Mouse (Mus musculus): ENCODE results near the gene Cntnap4. TPM values are rescaled to one million over a fixed set of nuclear protein-coding genes. Genes with fewer than 3 reads are reported as not detected.

Cntnap4 gene
- total RNA-seq (2021) = 10 to 100 TPM; 21.4 to 21.9 TPM
- long read RNA-seq, full-length matches to known transcripts = 11 of 15 reads
- long read RNA-seq, partial matches to known transcripts = 1 of 15 reads
- long read RNA-seq, other reads (novel, unspliced or antisense) = 3 of 15 reads

GRCm38 (mm10) chr8:112569471-112570141 lies at the start of gene Cntnap4:
TSS of gene Cntnap4 (plus strand) at chr8:112570043.
- peak; percentile 33 to 45 for DNase-seq (ENCODE audit: low spot score in 2 of 2)

DNA sequence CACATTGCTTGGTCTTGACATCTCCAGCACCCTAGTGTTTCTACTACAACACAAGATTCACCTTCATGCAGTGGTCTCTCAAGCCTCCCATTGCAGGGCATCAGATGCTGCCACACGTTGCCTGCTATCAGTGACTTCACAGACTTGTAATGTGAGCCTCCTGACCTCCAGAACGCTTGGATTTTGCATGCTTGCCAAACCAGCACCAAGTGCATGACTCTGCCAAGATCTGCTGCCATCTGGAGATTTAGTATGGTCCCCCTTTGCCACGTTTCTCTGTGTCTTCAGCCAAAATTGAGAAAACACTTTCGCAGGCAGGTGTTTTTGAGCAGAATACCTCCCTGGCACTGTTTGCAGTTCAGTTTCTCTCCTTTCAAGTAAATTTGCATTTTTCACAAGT lies 12.5 kb upstream of the Cntnap4 start:
- DNase-seq (ENCODE audit: low spot score in 2 of 2) = no peak

GRCm38 (mm10) chr8:112570541-112570940 lies 698 bp downstream of the Cntnap4 start:
- peak; percentile 10 to 20 for DNase-seq (ENCODE audit: low spot score in 2 of 2)

DNA sequence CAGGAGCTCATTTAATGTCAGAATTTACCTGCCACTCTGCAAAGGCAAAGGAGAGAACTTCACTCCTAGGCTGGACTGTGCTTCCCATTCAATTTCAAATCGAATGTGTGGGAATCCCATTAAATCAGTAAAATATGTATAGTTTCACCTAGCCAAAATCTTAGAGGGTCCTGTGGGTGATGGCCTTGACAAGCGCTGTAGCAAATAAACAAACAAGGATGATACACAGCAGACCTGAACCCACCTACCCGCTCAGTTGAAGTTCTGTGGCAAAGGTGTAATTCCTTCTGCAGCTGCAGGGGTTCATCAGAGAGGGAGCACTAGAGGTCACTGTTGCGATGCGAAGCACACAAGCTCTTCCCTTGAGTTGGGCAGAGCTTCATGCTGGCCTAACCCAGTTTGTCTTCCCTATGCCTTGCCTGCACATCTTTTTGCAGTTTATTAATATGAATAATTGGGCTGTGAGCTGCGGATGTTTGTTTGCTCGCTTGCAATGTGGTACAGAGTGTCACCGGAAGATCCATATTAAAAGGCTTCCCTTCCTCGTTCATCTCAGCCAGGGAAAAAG lies 1.6 kb downstream of the Cntnap4 start:
- peak; percentile 57 to 71 for DNase-seq (ENCODE audit: low spot score in 2 of 2)

DNA sequence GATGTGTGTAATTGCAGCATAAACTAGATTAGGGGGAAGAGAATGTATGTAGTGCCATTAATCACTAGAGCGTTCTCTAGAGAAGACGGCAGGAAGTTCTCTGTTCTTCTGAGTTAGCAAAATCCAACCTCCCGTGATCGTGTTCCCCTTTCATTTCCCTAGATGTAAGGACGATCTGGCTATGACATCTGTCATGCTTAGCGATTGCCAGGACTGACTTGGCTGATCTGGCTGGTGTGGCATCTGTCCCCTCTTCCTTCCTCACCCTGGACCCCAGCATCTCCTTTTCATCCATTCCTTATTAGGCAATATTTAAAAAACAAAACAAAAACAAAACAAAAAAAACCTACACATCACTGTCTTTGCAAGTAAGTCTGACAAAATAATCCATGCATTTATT lies 11.6 kb downstream of the Cntnap4 start:
- peak in 1 of 2 experiments; percentile 29 for DNase-seq (ENCODE audit: low spot score in 2 of 2)

DNA sequence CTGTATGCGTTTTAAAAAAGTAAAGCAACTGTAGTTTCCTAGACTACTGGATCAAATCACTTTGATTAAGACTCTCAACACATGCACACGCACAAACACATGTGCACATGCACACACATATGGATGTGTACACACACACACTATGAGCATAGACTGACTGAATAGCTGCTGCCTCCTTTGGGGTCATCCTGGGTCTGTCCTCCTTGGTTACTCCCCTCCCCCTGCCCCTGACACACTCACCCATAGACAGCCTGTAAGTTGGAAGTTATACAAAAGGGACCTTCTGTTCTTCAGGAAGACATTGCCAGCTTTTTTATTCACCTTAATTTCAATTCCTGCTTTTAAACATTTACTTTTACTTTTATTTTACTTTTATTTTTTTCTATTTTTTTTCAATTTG lies 13.6 kb downstream of the Cntnap4 start:
- DNase-seq (ENCODE audit: low spot score in 2 of 2) = no peak

GRCm38 (mm10) chr8:112588357-112589051 lies 18.7 kb downstream of the Cntnap4 start:
- DNase-seq (ENCODE audit: low spot score in 2 of 2) = no peak

DNA sequence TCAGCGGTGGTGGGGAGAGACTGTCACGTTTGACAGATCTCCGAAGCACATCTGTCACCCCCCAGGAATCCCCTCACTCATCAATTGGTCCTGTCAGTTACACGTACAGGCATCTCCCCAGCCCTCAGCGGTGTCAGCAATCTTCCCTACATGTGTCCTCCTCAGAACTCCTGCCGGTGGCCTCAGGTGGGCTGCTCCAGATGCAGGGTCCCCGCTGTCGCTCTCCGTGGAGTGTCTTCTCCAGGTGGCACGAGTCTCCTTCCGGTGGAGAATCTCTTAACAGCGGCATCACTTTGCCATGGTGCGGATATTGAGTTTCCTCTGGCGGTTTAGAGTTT lies 19.2 kb downstream of the Cntnap4 start:
- no peak for DNase-seq (ENCODE audit: low spot score in 2 of 2)

DNA sequence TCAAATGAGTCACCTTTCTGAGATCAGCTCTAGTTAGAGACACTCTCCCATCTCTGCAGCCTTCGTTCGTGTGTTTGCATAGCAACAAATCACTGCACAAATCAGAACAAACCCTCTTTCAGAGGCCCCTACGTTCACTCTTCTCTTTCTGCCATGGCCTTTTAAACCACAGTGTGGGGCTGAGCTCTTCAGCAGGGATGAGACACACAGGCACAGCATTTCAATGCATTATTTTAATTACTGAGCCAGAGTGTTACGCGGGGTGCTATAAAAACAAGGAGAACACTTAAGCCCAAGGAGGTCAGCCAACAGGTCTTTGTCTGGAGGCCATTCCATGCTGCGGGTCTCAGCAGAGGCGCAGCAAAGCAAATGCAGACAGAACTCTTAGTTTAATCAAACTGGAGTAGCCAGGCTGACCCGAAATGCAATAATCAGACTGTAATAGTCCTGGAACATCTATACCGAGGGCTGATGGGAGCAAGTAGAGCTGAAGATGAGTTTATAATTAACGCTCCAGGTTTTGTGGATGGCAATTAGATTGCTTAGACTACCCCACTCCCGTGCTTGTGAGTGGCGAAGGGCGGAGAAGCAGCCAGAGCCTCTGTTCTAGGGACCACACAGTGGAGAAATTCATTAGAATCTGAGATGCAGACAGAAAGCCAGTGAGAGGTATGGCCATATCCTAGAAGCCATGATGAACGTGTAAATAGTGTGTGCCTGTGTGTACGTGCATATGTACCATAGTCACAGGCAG lies 26.4 kb downstream of the Cntnap4 start:
- no peak for DNase-seq (ENCODE audit: low spot score in 2 of 2)

GRCm38 (mm10) chr8:112599975-112600374 lies 30.1 kb downstream of the Cntnap4 start:
- no peak for DNase-seq (ENCODE audit: low spot score in 2 of 2)

- no peak for DNase-seq (ENCODE audit: low spot score in 2 of 2)
Measured at GRCm38 (mm10) chr8:112601150-112601549, 31.3 kb downstream of the Cntnap4 start.

DNA sequence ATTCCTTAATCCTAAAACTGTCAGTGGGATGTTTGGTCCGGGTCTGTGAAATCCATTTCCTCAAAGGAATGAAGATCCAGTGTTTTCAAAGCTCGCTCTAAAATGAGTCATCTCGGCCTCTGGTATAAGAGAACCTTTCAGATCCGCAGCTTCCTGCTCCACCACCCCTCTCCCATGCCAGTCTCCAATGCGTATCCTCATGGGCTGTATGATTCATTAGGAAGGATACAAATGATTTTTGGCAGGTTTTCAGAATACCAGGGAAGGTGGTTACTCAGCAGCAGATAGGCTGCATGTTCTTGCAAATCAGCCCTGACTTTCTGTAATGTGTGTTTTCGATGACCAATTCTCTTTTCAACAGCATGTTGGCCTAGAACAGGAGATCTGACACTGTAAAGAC lies 40.3 kb downstream of the Cntnap4 start:
- no peak for DNase-seq (ENCODE audit: low spot score in 2 of 2)

GRCm38 (mm10) chr8:112628791-112629190 lies 58.9 kb downstream of the Cntnap4 start:
- no peak for DNase-seq (ENCODE audit: low spot score in 2 of 2)

DNA sequence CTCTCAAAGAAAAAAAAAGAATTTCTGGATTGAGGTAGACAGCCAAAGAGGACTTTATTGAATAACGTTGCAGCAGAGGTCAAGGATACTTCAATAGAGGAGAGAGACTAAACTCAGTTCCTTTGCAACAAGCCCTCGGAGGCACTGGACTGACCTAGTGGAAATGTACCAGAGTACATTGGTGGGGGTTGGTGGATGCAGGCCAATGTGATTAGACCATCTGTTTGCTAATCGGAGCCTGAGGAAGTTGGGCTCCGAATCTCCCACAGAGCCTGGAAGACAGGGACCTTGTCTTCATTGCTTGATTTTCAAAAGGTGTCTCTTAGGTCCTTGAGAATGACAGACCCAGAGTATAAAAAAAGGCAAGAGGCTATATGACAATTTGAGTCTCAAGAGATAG lies 82.8 kb downstream of the Cntnap4 start:
- DNase-seq (ENCODE audit: low spot score in 2 of 2) = no peak

GRCm38 (mm10) chr8:112653276-112653675 lies 83.4 kb downstream of the Cntnap4 start:
- DNase-seq (ENCODE audit: low spot score in 2 of 2) = no peak

- DNase-seq (ENCODE audit: low spot score in 2 of 2) = no peak
Measured at GRCm38 (mm10) chr8:112653994-112654393, 84.2 kb downstream of the Cntnap4 start.

DNA sequence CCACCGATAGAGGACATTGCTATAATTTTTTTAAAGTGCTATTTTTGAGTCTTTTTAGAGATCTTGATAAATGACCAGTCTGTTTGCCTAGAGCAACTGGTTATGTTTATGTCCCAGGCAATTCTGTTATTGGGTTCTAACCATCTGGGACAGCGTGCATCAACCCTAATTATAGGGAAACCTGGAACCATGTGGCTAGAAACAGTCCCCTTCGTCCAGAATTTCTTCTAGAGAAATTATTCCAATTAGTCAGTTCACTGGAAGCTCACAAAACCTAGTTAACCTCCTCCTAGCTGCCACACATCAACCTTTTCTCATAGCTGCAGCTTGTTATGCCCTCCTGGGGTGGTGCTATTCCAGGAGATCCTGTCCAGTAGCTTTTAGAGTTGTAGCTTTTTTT lies 94.2 kb downstream of the Cntnap4 start:
- DNase-seq (ENCODE audit: low spot score in 2 of 2) = no peak

- DNase-seq (ENCODE audit: low spot score in 2 of 2) = no peak
Measured at GRCm38 (mm10) chr8:112674671-112675070, 104.8 kb downstream of the Cntnap4 start.

- peak in 1 of 2 experiments; percentile 5 for DNase-seq (ENCODE audit: low spot score in 2 of 2)
Measured at GRCm38 (mm10) chr8:112681757-112682156, 111.9 kb downstream of the Cntnap4 start.

DNA sequence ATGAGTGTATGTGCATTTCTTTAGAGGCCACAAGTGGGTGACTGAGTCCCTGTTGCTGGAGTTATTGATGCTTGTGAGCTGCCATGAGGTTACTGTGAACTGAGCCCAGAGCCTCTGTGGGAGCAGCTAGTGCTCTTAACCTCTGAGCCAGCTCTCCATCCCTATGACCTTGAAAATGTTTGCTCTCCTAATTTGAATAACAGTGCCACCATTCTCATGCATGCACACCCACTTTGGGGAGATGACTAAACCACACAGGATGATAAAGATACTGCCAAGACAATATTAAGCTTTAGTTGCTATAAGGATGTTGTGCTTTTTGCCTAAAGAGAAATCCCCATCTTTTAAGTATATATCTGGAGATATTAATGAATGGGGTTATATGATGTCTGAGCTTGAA lies 125.9 kb downstream of the Cntnap4 start:
- no peak for DNase-seq (ENCODE audit: low spot score in 2 of 2)

DNA sequence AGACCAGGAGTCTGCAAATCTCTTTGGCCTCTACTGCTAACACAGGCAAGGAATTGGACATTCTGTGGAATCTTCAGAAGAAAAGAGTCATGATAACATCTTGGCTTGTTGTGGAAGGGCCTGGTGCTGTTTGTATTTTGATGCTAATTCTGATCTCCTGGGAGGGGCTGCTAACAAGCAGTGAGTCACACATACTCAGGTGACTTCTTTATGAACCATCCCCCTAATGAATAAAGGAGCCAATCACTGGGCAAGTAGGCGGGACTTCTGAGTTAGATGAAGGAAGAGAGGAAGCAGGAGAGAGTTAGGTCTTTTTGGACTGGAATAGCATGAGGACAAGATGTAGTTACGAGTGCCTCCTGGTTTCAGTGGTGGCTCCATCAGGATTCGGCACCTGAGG lies 128.3 kb downstream of the Cntnap4 start:
- no peak for DNase-seq (ENCODE audit: low spot score in 2 of 2)

DNA sequence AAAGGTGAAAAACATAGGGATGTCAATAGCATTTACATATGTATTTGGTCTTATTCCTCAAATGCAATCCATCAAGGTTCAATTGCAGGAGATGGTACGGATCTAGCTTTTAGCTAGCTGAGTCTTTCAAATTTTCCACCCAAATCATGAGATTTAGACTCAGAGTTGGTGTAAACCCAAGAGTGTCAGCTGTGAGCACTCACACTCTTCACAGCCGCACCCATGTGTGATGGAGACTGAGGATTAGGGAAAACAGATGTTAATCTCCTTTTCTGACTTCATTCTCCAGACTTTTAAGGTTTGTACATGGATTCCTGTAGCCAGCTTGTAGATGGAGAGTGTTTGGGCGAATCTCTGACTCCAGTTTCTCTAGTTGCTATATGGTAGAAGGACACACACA lies 147.1 kb downstream of the Cntnap4 start:
- no peak for DNase-seq (ENCODE audit: low spot score in 2 of 2)

Measured in layer of hippocampus, postnatal 10 days (tissue).